Mouse (Mus musculus) left cerebral cortex, postnatal 4 days (tissue): ENCODE results near the gene Pik3c2b. TPM values are rescaled to one million over a fixed set of nuclear protein-coding genes. Genes with fewer than 3 reads are reported as not detected.
A peak's percentile ranks its signal among the peaks of the same experiment; 100 is the strongest.

Experiments used
- DNase-seq: peaks from one replicate; pipeline ENCODE4 v3.0.0-alpha.2; 2022
- intact Hi-C: fragments of 180-260 bp; cut with DNase I; formaldehyde crosslinking; loops from one replicate; pipeline ENCODE4 v1.15.1; 2025
- total RNA-seq, 2 experiments: library from RNA; stranded (reverse); gene quantifications; 2 replicates each; pipeline ENCODE4 v1.2.3; 2021

Pik3c2b gene
- total RNA-seq, 2 experiments from 2014 or later = 52.0 to 56.3 TPM

DNA sequence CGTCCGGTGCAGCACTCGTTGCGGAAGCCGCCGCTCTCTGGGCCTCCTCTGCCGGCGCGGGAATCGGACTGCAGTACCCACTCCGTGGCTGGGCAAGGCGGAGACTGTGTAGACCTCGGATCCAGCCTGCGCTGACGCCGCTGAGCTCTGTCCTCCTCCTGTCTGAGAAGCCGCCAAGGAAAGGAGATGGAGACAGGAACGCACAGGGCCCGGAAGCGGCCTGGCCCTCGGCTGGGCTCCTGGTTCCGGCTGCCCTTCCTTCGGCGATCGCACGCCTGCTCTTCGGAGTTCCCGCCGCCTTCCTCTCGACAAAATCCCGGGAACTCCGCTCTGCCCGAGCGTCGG is 86.1 kb downstream of the Pik3c2b start:
- intact Hi-C loops = no loop called here
- no peak for DNase-seq

DNA sequence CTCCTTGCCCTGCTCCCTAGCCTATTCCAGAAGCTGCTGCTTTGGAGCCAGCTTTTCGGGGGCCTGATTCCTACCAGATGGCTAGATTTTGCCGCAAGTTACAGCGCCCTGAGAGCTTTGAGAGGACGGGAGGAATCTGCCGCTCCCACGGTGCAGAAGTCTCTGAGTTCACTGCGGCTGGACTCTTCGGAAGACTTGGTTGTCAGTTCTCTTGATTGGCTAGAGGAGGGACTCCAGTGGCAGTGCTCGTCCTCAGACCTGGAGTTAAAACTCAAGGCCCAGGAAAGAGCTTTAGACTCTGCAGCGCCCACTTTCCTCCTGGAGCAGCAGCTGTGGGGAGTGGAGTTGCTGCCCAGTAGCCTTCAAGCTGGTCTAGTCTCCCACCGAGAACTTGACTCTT is 86.5 kb downstream of the Pik3c2b start:
- intact Hi-C loops = no loop called here
- DNase-seq = no peak

DNA sequence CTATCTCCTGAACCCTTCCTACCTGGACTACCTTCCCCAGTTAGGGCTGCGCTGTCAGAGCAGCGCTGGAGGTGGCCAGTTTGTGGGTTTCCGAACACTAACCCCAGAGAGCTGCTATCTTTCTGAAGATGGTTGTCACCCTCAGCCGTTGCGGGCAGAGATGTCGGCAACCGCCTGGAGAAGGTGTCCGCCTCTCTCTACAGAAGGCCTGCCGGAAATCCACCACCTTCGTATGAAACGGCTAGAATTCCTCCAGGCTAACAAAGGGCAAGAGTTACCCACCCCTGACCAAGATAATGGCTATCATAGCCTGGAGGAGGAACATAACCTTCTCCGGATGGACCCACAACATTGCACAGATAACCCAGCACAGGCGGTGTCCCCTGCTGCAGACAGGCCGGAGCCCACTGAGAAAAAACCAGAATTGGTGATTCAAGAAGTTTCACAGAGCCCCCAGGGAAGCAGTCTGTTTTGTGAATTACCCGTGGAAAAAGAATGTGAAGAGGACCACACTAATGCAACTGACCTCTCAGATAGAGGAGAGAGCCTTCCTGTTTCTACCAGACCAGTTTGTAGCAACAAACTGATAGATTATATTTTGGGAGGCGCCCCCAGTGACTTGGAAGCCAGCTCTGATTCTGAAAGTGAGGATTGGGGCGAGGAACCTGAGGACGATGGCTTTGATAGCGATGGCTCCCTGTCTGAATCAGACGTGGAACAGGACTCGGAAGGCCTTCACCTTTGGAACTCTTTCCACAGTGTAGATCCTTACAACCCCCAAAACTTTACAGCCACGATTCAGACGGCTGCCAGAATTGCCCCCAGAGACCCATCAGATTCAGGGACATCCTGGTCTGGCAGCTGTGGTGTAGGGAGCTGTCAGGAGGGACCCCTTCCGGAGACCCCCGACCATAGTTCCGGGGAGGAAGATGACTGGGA is 87.2 kb downstream of the Pik3c2b start:
- DNase-seq = peak; percentile 6
- intact Hi-C loops = no loop called here

DNA sequence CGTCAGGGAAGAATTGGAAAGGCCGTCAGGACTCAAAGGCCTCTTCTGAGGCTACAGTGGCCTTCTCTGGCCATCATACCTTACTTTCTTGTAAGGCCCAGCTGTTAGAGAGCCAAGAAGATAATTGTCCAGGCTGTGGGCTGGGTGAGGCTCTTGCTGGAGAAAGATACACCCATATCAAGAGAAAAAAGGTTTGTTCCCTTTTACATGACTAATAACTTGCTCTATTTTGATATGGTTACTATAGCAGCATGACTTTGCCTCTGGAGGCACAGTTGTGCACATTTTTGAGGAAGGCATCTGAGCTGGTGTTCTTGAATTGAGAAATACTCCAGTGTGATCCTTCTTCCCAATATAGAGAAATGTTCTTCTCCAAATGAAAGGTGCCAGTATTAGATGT is 88.0 kb downstream of the Pik3c2b start:
- intact Hi-C loops = no loop called here
- no peak for DNase-seq

DNA sequence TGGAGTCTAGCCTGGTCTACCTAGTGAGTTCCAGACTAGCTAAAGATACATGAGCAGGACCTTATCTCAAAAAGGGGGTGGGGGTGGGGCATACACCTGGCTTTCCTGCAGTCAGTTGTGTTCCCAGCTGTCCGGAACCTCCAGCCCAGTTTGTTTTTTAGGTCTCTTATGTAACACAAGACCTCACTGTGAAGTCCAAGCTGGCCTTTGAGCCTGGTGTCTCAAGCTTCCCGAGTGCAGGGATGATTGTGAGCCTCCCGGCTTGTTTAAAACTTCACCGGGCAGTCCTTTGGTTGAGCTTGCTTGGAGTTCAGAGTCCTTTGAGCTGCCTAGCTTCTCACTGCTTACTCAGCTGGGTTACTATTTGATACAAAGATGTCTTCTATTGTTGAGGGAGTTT is 88.6 kb downstream of the Pik3c2b start:
- DNase-seq = no peak
- intact Hi-C loops = no loop called here

DNA sequence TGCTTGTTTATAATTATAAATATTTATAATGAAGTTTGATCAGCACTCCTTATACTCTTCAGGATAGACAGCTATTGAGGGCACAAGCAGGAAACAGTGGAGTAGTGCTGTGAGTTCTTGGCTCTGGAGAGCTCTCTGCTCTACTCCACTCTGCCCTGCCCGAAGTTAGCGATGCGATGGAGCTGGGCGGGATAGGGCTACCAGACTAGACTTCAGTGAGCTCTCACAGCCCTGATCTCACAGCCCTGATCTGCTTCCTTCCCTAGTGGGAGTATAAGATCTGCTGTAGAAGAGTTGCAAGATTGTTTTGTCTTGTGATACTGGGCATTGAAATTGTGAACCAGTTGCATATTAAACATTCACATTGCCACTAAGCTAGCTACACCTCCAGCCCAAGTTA is 89.4 kb downstream of the Pik3c2b start:
- no peak for DNase-seq
- intact Hi-C loops = loop anchor here (5.0 kb wide), 1 partner anchor 477 kb away; the partner anchor contains the start of gene Snrpe

DNA sequence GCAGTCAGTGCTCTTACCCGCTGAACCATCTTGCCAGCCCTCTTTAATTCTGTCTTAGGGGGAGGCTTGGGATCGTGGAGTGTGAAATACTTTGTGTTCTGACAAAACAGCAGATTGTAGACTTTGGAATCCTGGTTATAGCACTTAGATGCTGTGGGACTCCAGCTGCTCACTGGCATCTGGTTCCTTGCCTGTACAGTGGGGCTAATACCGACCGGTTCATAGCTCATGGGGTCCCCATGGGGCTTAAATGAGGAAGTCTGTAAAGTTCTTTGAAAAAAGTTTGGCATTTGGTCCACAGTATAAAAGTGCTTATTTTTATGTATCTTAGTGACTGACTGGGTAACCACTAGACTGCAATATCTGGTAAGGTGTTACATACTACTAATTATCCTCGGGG is 90.3 kb downstream of the Pik3c2b start:
- intact Hi-C loops = loop anchor here (5.0 kb wide), 1 partner anchor 476 kb away; the partner anchor contains the start of gene Snrpe

DNA sequence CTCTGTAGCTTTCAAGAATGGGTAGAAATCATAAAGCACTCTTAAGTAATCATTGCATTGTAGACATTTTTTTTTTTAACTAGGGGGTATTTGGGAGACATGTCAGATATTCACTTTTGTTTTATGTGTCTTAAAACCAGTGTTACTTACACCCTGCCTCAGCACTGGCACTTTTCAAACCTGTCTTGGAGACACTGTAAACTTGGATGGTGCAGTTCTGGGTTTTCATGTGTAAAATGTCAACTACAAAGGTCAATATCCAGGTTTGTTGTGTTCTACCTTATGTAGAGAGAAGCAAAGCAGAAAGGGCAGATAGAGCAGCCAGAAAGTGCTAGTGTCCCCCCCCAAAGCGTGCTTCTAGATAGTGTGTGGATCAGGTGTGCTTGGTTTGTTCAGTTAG is 92.9 kb downstream of the Pik3c2b start:
- intact Hi-C loops = loop anchor here (5.0 kb wide), 1 partner anchor 474 kb away; the partner anchor contains the start of gene Snrpe
- no peak for DNase-seq

More for the DNA sequence above, 90.3 kb downstream of the Pik3c2b start:
- no peak for DNase-seq

DNA sequence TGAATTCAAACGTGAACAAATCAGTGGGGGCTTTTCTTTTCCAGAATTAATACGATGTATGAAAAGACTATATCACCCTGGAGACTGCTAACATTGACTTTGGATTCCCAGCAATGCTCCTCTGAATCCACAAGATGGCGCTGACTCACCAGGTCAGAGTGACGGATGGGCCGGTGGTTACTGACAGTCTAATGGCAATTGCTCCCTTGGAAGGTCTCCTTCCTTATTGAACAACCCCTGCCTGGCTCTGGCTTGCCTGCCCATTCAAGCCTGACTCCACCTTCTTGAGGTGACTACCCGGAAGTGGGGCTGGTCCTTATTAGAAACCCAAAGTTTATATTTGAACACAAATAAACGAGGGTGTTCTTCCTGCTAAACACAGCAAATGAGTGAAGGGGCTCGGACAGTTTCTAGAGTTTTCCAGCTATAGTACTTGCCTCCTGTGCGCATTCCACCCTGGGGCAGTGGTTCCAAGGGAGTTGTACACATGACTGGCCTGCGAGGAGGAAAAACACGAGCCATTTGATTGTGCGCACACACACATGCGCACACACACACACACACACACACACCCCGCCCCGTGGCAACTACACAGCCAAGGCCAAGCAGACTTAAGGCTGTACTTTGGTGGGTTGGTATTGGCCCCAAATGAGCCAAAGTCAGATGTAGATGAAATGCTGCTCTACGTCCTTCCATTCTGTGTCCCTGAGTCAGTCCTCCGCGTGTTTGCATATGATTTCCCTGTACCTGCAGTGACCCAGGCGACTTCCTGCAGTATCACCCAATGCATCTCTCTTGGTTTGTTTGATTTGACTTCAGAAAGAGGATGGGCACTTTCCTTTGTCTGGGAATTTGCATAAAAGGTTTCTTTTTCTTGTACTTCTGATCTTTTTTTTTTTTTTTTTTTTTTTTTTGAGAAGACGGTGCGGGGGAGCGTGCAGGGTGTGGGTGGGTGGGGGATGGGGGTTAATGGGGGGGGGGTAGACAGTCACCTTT is 100.8 kb downstream of the Pik3c2b start:
- peak; percentile 60 for DNase-seq
- intact Hi-C loops = no loop called here

DNA sequence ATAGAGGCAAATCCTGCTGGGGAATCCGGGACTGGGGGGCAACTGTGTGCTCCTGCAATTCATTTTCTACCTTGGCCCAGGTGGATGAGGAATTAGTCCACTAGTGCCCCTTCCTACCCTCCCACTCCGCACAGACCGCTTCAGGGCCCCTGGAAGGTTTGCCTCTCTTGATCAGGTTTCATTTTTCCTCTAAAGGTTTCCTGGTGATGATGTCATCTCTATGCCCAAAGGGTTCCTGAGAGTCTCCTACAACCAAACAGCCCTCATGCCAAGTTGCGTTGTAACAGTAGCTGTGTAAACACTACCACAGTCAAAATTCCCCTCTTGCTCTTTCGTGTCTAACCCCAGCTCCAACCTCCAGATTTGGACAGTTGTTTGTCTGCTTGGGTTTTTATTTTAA is 101.9 kb downstream of the Pik3c2b start:
- intact Hi-C loops = no loop called here
- no peak for DNase-seq

DNA sequence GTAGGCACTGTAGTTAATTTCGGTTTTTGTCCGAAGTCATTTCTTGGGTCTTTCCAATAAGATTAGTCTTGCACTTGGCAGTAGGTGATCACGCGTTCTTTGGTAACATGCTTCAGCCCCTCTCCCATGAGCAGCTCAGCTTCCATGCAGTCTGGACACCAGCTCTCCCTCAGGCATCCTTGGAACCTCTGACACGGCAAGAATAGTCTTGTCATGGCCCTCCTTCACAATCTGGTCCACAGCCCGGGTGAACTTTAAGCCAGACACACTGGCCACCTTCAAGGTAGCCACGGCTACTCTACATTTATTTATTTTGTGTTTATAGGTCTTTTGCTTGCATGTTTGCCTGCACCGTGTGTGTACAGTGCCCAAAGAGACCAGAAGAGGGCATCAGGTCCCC is 102.7 kb downstream of the Pik3c2b start:
- no peak for DNase-seq
- intact Hi-C loops = no loop called here

DNA sequence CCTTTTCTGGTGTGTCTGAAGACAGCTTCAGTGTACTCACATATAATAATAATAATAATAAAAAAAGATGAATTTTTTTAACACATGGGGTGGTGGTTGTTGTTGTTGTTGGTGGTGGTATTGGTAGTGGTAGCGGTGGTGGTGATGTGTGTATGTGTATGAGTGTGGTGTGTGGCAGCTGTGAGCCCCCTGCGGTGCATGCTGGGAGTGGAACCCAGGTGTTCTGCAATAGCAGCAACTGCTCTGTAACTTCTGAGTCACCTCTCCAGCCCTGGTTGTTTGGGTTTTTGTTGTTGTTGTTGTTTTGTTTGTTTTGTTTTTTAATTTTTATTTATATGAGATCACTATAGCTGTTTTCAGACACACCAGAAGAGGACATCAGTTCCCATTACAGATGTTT is 105.1 kb downstream of the Pik3c2b start:
- intact Hi-C loops = no loop called here
- DNase-seq = no peak

DNA sequence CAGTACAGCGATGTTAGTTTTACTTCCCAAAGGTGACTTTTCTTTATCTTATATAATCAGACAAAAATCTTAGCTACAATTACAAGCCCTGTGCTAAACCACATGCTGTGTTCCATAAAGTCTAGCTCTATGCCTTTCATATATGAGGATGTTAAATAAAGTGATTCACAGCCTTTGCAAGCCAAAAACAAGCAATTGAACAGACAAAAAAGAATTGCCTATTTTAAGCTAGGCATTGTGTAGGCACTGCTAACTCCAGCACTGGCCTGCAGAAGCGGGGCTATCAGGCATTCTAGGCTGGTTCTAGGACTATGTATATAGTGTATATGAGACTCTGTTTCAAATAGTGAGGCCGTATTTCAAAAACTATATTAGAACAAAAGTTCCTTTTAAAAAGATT is 106.7 kb downstream of the Pik3c2b start:
- DNase-seq = no peak
- intact Hi-C loops = no loop called here

DNA sequence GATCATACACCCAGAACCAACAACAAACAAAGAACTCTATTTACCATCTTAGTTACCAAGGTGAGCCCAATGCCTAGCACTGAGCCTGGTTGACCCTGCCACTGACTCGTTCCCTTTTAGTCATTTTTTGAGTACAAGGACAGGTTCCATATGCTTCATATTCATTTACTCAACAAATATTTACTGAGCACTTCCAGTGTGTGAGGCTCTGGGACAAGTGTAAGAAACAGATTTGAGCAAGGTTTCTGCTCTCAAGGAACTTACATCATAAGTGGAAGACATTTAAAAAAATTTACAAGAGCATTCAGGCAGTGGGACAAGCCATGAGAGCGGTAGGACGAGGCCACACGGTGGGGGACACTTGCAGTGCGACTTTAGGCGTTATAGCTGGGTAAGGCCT is 109.8 kb downstream of the Pik3c2b start:
- intact Hi-C loops = no loop called here
- no peak for DNase-seq

Other genes with a start within 250 kb of the Pik3c2b start
- gene Lrrn2, start 165.4 kb upstream of the Pik3c2b start, total RNA-seq = 100 to 1,000 TPM; 101 to 117 TPM
- 100 to 1,000 TPM; 103 to 109 TPM for gene Mdm4, start 15.1 kb upstream of the Pik3c2b start, total RNA-seq
- 10 to 100 TPM; 44.0 to 45.4 TPM for gene Ppp1r15b, start 85.5 kb downstream of the Pik3c2b start, total RNA-seq
- 10 to 100 TPM; 61.7 to 63.2 TPM for gene Plekha6, start 118.5 kb downstream of the Pik3c2b start, total RNA-seq